Mouse (Mus musculus): ENCODE data around the gene Vstm2l.

Gene Vstm2l

DNA sequence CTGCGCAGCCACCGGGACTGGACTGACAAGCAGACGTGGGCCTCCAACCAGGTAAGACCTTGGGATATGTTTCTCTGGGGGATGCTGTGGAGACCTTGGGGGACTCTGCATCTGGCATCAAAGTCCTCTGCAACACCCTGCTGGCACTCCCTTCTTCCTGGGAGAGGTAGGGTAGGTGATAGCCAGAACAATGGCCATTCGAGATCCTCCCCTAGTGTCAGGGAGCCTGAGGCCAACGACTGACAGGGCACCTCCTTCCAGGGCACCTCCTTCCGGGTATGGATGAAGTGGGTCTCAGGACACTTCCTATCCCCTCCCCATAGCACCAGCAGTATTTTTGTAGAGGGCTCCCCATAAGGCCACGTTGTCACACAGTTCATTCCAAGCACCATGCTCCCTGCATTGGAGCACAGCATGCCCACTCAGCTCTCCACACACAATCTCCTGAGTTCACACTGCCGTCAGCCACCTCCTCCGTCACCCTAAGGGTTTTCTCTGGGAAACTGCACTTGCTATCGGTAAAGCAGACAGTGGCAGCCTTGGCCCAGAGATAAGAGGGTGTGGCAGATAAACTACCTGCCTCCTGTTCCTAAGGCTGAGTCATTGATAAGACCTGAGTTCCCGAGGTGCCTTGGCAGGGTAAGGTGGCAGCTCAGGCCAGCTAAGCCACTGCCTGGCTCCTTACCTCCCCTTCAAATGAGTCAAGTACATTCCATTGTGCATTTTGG lies 21.2 kb downstream of the Vstm2l start:
- DNase-seq (ENCODE audit: low spot score): no peak

DNA sequence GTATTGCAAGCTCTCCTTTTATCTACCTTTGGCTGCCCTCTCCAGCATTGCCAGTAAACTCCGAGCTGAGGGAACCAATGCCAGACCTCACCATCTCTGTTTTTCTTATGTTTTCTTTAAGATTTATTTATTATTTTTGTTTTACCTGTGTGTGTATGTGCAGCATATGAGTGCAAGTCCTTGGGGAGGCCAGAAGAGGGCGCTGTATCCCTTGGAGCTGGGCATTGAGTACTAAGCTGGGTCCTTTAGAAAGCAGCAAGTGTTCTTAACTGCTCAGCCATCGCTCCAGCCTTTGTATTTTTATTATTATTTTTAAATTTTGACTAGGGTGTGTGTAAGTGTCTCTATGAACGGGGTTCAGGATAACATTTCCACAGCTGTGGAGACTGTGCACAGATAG lies 22.2 kb downstream of the Vstm2l start:
- no peak for DNase-seq (ENCODE audit: low spot score)

GRCm38 (mm10) chr2:157940586-157941185 lies 26.2 kb downstream of the Vstm2l start:
- DNase-seq (ENCODE audit: low spot score): peak; percentile 49

DNA sequence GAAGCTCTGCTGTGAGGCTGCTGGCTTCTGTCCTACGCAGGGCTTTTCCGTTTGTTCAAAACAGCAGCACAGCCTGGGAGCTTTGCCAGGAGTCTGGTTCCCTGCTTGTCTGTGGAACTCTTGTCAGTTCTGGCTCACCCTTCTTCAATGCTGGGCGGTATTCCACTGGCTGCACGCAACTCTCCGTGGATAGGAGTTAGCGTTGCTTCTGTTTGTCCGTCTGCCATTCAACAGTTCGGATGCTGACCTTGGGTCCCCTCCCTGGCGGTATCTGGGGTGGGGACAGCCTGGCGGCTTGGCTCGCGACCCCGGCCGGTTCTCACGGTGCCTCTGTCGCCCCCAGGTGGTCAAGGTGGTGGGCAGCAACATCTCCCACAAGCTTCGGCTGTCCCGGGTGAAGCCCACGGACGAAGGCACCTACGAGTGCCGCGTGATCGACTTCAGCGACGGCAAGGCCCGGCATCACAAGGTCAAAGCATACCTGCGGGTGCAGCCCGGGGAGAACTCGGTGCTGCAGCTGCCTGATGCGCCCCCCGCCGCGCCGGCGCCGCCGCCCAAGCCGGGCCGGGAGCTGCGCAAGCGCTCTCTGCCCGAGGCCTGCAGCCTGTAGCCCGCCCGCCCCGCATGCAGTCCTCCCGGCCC lies 29.2 kb downstream of the Vstm2l start:
- peak; percentile 89 for DNase-seq (ENCODE audit: low spot score)

- no peak for DNase-seq (ENCODE audit: low spot score)
These were observed 29.9 kb downstream of the Vstm2l start for GRCm38 (mm10) chr2:157944156-157944893.

DNA sequence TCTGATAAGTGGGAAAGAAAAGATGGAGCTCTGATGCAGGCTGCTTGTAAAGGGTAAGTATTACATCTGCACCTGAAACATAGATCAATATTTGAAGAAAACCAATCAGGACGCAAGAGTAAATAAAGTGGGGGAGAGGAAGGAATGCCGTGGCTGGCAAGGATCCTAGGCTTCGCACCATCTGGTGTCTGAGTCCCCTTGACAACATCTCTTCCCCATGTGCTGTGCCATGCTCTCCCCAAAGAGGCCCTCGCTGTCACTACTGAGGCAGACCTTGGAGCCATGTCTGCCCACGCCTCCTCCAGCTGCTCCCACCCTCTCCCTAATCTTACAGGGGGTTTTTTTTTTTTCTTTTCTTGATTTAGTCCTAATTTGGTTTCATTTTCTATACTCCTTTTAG lies 39.5 kb downstream of the Vstm2l start:
- DNase-seq (ENCODE audit: low spot score): no peak

GRCm38 (mm10) chr2:157957707-157958108 lies 43.3 kb downstream of the Vstm2l start:
- peak; percentile 57 for DNase-seq (ENCODE audit: low spot score)

DNA sequence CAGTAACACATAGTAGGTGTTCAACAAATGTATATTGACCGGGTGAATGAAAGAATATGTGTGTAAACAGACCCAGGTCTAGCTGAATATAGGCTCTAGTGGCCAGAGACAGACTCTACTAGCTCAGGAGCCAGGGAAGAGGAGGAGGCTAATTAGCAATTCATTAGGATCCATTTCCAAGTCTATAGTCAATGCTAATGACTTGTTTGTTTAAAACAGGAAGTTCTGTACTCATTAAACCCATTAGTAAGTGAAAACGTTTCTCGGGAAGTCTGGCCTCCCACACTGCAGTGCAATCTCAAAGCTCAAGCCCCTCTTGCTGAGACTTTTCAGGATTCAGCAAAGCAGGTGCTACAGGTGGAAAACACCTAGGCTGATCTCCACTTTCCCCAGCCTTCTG lies 53.4 kb downstream of the Vstm2l start:
- no peak for DNase-seq (ENCODE audit: low spot score)

DNA sequence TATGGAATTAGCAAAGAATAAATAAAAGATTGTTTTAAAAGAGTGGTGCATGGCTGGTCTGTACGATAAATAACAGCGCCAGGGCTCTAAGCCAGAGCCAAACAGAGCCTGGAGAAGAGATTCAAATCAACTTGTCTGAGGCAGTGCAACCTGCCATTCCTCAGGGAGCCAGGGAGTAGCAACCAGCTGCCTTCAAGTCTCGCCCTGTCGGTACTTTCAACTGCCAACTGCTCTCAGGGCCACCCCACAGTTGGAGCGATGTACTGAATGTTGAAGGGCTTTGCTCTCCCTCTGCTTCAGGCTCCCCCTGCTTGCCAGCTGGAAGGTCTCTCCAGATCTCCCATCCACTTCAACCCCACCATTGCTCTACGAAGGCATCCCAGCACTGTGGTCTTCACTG lies 55.7 kb downstream of the Vstm2l start:
- no peak for DNase-seq (ENCODE audit: low spot score)

- DNase-seq (ENCODE audit: low spot score): peak; percentile 88
These were observed 56.2 kb downstream of the Vstm2l start for GRCm38 (mm10) chr2:157970669-157971068.

DNA sequence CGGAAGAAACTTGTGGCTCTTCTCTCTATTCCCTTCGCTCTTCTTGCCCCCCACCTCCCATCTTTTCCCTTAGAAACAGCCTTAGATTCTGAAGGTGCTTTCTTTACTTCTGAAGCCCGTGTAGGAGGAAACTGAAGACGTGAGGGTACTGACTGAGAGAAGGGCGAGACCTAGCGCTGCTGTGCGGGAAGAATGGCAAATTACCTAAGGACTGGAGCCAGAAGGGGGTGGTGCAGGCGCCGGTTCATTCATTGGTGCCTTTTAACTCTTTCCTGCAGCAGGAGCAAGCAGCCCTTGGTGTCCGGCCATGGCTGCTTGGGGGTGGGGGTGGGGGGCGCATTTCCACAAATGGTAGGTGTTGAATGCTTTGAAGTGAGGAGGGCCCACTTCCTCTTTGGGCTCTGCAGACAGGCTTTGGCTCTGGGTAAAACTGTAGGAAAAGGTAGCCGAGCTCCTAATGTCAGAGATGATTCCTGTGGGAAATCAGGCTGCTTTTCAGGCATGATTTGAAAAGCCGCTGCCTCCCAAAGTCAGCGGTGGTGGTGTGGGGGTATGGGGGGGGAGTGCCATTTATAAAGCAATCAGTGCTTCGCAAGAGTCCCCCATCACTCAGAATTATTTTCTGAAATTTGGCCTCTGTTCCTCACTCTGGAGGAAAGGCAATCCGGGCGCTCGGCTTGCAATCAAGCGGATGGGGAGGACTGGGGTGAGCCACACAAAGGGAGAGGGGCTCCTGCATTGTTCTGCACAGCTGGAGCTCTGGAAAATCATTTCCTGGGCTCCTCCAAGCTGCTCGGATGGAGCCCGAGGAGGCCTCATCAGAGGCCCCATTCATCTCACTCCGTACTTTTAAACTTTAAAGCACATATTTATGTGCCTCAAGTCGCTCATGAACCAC lies 60.4 kb downstream of the Vstm2l start:
- DNase-seq (ENCODE audit: low spot score): peak; percentile 50

DNA sequence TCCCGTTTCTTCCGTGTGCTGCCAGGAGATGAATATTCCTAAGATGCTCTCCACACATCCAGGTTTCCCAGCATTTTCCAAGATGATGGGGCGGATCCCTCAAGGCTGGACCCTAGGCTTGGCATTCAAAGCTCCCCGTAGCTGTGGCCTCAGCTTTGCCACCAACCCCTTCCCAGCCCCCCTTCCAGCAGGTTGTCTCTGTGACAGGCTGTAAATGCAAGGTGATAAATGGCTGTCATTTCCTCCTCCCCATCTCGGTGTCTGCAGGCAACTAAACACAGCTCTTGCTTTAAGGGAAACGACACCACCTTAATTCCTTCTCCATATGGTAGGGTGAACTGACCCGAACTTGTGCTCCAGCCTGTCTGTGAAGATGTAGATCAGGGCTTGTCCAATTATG lies 61.1 kb downstream of the Vstm2l start:
- peak; percentile 63 for DNase-seq (ENCODE audit: low spot score)

GRCm38 (mm10) chr2:157979241-157979640 lies 64.8 kb downstream of the Vstm2l start:
- no peak for DNase-seq (ENCODE audit: low spot score)

GRCm38 (mm10) chr2:157982727-157983126 lies 68.3 kb downstream of the Vstm2l start:
- DNase-seq (ENCODE audit: low spot score): no peak

DNA sequence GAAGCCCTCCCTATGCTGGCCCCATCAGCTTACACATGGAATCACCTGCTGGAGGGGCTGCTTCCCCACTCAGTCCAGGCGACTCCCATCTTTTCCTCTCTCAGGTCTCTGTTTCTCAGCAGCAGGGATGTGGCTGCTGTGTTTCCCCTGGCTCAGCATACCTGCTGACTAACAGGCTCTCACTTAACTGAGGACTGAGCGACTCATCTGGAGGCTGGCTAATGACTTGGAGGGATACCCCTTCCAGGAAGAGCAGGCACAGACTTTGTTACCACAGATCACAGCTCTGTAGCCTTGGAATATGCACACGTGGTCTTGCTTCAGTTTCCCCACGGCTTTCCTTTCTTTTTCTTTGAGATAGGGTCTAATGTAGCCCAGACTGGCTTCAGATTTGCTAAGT lies 68.8 kb downstream of the Vstm2l start:
- DNase-seq (ENCODE audit: low spot score): no peak

GRCm38 (mm10) chr2:157985611-157986010 lies 71.2 kb downstream of the Vstm2l start:
- no peak for DNase-seq (ENCODE audit: low spot score)

DNA sequence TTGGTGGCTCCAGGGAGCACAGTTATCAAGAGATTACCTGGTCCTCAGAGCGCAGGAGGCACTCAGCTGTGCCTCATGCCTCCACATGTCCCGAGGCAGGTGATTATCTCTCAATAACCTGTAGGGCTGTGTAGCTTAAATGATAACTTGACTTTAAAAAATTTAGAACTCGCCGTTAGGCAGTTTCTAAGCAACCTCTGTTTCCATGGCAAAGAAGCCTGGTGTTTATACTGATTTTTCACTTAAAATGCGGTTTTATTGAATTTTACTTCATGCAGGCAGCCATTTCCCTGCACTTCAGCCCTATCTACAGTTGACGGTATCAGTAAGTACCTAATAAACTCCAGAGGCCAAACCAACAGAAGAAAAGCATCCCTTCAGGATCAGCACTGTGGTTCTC lies 71.8 kb downstream of the Vstm2l start:
- DNase-seq (ENCODE audit: low spot score): no peak

DNA sequence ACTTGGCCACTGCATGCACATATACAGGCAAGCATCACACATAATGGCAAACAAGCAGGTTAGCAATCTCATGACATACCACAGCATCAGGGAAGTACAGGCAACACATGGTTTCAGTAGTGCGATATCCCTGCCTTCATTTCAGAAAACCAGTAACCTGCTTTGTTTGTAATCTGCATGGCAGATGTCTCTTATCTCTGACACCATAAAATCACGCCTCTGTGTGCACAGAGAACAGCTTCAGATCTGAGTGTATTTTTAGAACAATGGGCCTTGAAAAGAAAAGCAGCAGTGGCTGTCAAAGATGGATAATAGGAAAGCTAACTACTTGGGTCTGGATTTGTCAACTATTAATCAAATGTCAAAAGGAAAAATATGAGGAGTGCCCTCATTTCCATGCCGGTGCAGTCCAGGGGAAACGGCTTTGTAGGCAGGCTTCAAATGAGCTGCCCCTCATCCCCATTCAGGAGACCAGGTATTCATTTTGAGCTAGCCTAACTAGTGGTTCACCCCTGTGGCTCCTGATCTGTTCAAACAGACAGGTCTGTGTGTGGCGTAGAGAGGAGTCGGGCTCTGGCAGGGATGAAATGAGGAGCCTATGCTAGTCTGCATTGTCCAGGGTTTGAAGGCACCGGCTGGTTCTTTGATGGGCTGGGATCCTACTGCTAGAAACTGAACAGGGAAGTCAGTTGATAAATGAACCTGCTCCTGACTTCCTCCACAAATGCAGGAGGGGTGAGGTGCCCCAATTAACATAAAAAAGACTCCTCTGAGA lies 74.2 kb downstream of the Vstm2l start:
- DNase-seq (ENCODE audit: low spot score): no peak

DNA sequence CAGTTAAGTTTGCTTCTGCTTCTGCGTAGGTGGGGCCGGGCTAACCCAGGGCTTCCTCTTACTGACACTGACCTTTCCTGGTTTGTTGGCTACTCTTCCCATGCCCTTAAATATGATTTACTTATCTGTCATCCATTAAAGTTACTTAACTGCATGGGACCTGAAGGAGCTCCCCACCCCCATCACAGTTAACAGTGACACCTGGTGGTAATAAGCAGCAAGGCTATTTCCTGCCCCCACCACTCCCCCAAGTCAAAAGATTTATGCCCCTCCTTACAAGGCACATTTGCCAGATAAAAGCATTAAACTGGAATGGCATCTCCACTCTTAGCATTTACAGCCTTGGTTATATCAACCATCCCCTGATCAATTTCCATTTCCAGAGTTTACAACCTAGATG lies 75.5 kb downstream of the Vstm2l start:
- DNase-seq (ENCODE audit: low spot score): no peak

DNA sequence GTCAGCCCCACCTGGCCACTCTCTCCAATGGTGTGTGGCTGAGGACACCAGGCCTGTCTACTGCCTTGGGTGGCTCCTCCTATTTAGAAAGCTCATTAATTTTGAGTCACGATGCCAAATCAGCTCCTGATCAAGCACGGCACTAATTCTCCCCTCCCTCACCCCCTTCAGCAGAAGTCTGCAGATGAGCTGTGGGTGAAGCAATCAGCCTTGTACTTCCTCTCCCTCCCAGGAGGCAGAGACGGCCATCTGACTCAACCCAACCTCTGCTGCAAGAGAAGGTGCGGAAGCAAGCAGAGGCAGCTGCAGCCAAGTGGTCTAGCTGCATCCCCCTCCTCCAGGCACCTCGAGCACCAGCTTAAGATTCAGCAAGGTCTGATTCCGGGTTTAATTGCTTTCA lies 76.6 kb downstream of the Vstm2l start:
- no peak for DNase-seq (ENCODE audit: low spot score)

GRCm38 (mm10) chr2:157992501-157992900 lies 78.0 kb downstream of the Vstm2l start:
- no peak for DNase-seq (ENCODE audit: low spot score)
